Mouse (Mus musculus): ENCODE measurements around the gene B4galnt3. TPM values are rescaled to one million over a fixed set of nuclear protein-coding genes. Genes with fewer than 3 reads are reported as not detected.

The B4galnt3 gene
- polyA plus RNA-seq, 1 experiment from 2014 or later, result 0.14 TPM

- Histone ChIP-seq H3K27me3 (ENCODE audit: control insufficient read depth, insufficient read depth, low read depth, low read length) (no peaks in the 10 kb centered on the region; the same call in 1 of the 2 replicates), H3K4me3 (ENCODE audit: low read depth, low read length) (no peak overlapping the region), H3K9ac (ENCODE audit: low read depth, low read length) (no peak overlapping the region), H3K36me3 (ENCODE audit: control insufficient read depth, insufficient read depth) (no peaks in the 10 kb centered on the region), H3K4me2 (ENCODE audit: low read depth, low read length) (no peak overlapping the region), H3K4me1 (ENCODE audit: control insufficient read depth, low read depth, low read length) (peaks cover 57% of the 10 kb centered on the region), H3K9me3 (replicated peaks; ENCODE audit: control insufficient read depth, low read length) (no peaks in the 10 kb centered on the region), H3K27ac (ENCODE audit: low read length) (no peak overlapping the region)
- ATAC-seq (ENCODE audit: low read depth), result no peak
- 73% methylated on average over 5 of the region's 5 CpGs for WGBS (ENCODE audit: insufficient replicate concordance)
Observed at GRCm38 (mm10) chr6:120189287-120189686, 105.1 kb downstream of the B4galnt3 start.

- 20% methylated on average over 24 of the region's 24 CpGs for WGBS (ENCODE audit: insufficient replicate concordance)
- Histone ChIP-seq H3K4me3 (ENCODE audit: low read depth, low read length) (peak overlapping the region; percentile 31), H3K27ac (ENCODE audit: low read length) (peak overlapping the region; percentile 29; the same call in 1 of the 2 replicates), H3K4me1 (ENCODE audit: control insufficient read depth, low read depth, low read length) (peaks cover 57% of the 10 kb centered on the region), H3K4me2 (ENCODE audit: low read depth, low read length) (peak overlapping the region; percentile 67), H3K27me3 (ENCODE audit: control insufficient read depth, insufficient read depth, low read depth, low read length) (no peaks in the 10 kb centered on the region; the same call in 1 of the 2 replicates), H3K36me3 (ENCODE audit: control insufficient read depth, insufficient read depth) (no peaks in the 10 kb centered on the region), H3K9me3 (replicated peaks; ENCODE audit: control insufficient read depth, low read length) (no peaks in the 10 kb centered on the region), H3K9ac (ENCODE audit: low read depth, low read length) (peak overlapping the region; percentile 40)
- ATAC-seq (ENCODE audit: low read depth), result peak; percentile 22
Observed at GRCm38 (mm10) chr6:120188376-120189235, 105.8 kb downstream of the B4galnt3 start.

- Histone ChIP-seq H3K27ac (ENCODE audit: low read length) (peak overlapping the region; percentile 49; the same call in 1 of the 2 replicates), H3K4me2 (ENCODE audit: low read depth, low read length) (peak overlapping the region; percentile 67), H3K36me3 (ENCODE audit: control insufficient read depth, insufficient read depth) (no peaks in the 10 kb centered on the region), H3K4me3 (ENCODE audit: low read depth, low read length) (peak overlapping the region; percentile 33), H3K4me1 (ENCODE audit: control insufficient read depth, low read depth, low read length) (peaks cover 52% of the 10 kb centered on the region), H3K27me3 (ENCODE audit: control insufficient read depth, insufficient read depth, low read depth, low read length) (no peaks in the 10 kb centered on the region; the same call in 1 of the 2 replicates), H3K9ac (ENCODE audit: low read depth, low read length) (peak overlapping the region; percentile 50), H3K9me3 (replicated peaks; ENCODE audit: control insufficient read depth, low read length) (no peaks in the 10 kb centered on the region)
- peak; percentile 28; the same call in 1 of the 2 replicates for ATAC-seq (ENCODE audit: low read depth)
- 7% methylated on average over 18 of the region's 18 CpGs for WGBS (ENCODE audit: insufficient replicate concordance)
Observed at GRCm38 (mm10) chr6:120187587-120188176, 106.7 kb downstream of the B4galnt3 start.

- WGBS (ENCODE audit: insufficient replicate concordance), result 49% methylated on average over 3 of the region's 3 CpGs
- no peaks in the 10 kb centered on the region for H3K9me3 ChIP-seq (replicated peaks; ENCODE audit: control insufficient read depth, low read length)
- ATAC-seq (ENCODE audit: low read depth), result no peak
- peaks cover 45% of the 10 kb centered on the region for H3K4me1 ChIP-seq (ENCODE audit: control insufficient read depth, low read depth, low read length)
- H3K4me3 ChIP-seq (ENCODE audit: low read depth, low read length), result no peak overlapping the region
- no peaks in the 10 kb centered on the region for H3K36me3 ChIP-seq (ENCODE audit: control insufficient read depth, insufficient read depth)
- H3K4me2 ChIP-seq (ENCODE audit: low read depth, low read length), result no peak overlapping the region
- no peak overlapping the region for H3K9ac ChIP-seq (ENCODE audit: low read depth, low read length)
- no peak overlapping the region for H3K27ac ChIP-seq (ENCODE audit: low read length)
- H3K27me3 ChIP-seq (ENCODE audit: control insufficient read depth, insufficient read depth, low read depth, low read length), result no peaks in the 10 kb centered on the region; the same call in 1 of the 2 replicates
Observed at GRCm38 (mm10) chr6:120186594-120186993, 107.8 kb downstream of the B4galnt3 start.

GRCm38 (mm10) chr6:120185756-120186155, 108.6 kb downstream of the B4galnt3 start:
- Histone ChIP-seq H3K4me1 (ENCODE audit: control insufficient read depth, low read depth, low read length) (peaks cover 38% of the 10 kb centered on the region), H3K27ac (ENCODE audit: low read length) (no peak overlapping the region), H3K9ac (ENCODE audit: low read depth, low read length) (no peak overlapping the region), H3K36me3 (ENCODE audit: control insufficient read depth, insufficient read depth) (no peaks in the 10 kb centered on the region), H3K4me2 (ENCODE audit: low read depth, low read length) (no peak overlapping the region), H3K4me3 (ENCODE audit: low read depth, low read length) (no peak overlapping the region), H3K27me3 (ENCODE audit: control insufficient read depth, insufficient read depth, low read depth, low read length) (no peaks in the 10 kb centered on the region; the same call in 1 of the 2 replicates), H3K9me3 (replicated peaks; ENCODE audit: control insufficient read depth, low read length) (no peaks in the 10 kb centered on the region)
- ATAC-seq (ENCODE audit: low read depth), result no peak
- 56% methylated on average over 7 of the region's 7 CpGs for WGBS (ENCODE audit: insufficient replicate concordance)

- H3K4me2 ChIP-seq (ENCODE audit: low read depth, low read length), result no peak overlapping the region
- peaks cover 36% of the 10 kb centered on the region for H3K4me1 ChIP-seq (ENCODE audit: control insufficient read depth, low read depth, low read length)
- no peaks in the 10 kb centered on the region; the same call in 1 of the 2 replicates for H3K27me3 ChIP-seq (ENCODE audit: control insufficient read depth, insufficient read depth, low read depth, low read length)
- no peaks in the 10 kb centered on the region for H3K36me3 ChIP-seq (ENCODE audit: control insufficient read depth, insufficient read depth)
- H3K27ac ChIP-seq (ENCODE audit: low read length), result no peak overlapping the region
- no peak overlapping the region for H3K4me3 ChIP-seq (ENCODE audit: low read depth, low read length)
- no peaks in the 10 kb centered on the region for H3K9me3 ChIP-seq (replicated peaks; ENCODE audit: control insufficient read depth, low read length)
- no peak for ATAC-seq (ENCODE audit: low read depth)
- H3K9ac ChIP-seq (ENCODE audit: low read depth, low read length), result no peak overlapping the region
- WGBS (ENCODE audit: insufficient replicate concordance), result 70% methylated on average over 12 of the region's 12 CpGs
Observed at GRCm38 (mm10) chr6:120185012-120185730, 109.2 kb downstream of the B4galnt3 start.

GRCm38 (mm10) chr6:120183771-120184170, 110.6 kb downstream of the B4galnt3 start:
- Histone ChIP-seq H3K36me3 (ENCODE audit: control insufficient read depth, insufficient read depth) (no peaks in the 10 kb centered on the region), H3K9ac (ENCODE audit: low read depth, low read length) (no peak overlapping the region), H3K27me3 (ENCODE audit: control insufficient read depth, insufficient read depth, low read depth, low read length) (no peaks in the 10 kb centered on the region; the same call in 1 of the 2 replicates), H3K9me3 (replicated peaks; ENCODE audit: control insufficient read depth, low read length) (no peaks in the 10 kb centered on the region), H3K4me1 (ENCODE audit: control insufficient read depth, low read depth, low read length) (peaks cover 41% of the 10 kb centered on the region), H3K4me2 (ENCODE audit: low read depth, low read length) (no peak overlapping the region), H3K27ac (ENCODE audit: low read length) (no peak overlapping the region), H3K4me3 (ENCODE audit: low read depth, low read length) (no peak overlapping the region)
- ATAC-seq (ENCODE audit: low read depth), result no peak
- whole genome bisulfite sequencing (ENCODE audit: insufficient replicate concordance), result 75% methylated on average over 4 of the region's 4 CpGs

GRCm38 (mm10) chr6:120182160-120182559, 112.2 kb downstream of the B4galnt3 start:
- Histone ChIP-seq H3K27me3 (ENCODE audit: control insufficient read depth, insufficient read depth, low read depth, low read length) (no peaks in the 10 kb centered on the region; the same call in 1 of the 2 replicates), H3K4me1 (ENCODE audit: control insufficient read depth, low read depth, low read length) (peaks cover 30% of the 10 kb centered on the region), H3K4me3 (ENCODE audit: low read depth, low read length) (no peak overlapping the region), H3K27ac (ENCODE audit: low read length) (no peak overlapping the region), H3K9ac (ENCODE audit: low read depth, low read length) (no peak overlapping the region), H3K9me3 (replicated peaks; ENCODE audit: control insufficient read depth, low read length) (no peaks in the 10 kb centered on the region), H3K36me3 (ENCODE audit: control insufficient read depth, insufficient read depth) (no peaks in the 10 kb centered on the region), H3K4me2 (ENCODE audit: low read depth, low read length) (no peak overlapping the region)
- WGBS (ENCODE audit: insufficient replicate concordance), result 84% methylated on average over 5 of the region's 5 CpGs
- no peak for ATAC-seq (ENCODE audit: low read depth)

Measured in liver, embryonic 16.5 days (tissue).